Mouse (Mus musculus): Measurements from ENCODE around the gene Gimap4. TPM values are rescaled to one million over a fixed set of nuclear protein-coding genes. Genes with fewer than 3 reads are reported as not detected.

Gene Gimap4
- total RNA-seq, 2 experiments from 2014 or later, result 13.5 to 16.5 TPM

DNA sequence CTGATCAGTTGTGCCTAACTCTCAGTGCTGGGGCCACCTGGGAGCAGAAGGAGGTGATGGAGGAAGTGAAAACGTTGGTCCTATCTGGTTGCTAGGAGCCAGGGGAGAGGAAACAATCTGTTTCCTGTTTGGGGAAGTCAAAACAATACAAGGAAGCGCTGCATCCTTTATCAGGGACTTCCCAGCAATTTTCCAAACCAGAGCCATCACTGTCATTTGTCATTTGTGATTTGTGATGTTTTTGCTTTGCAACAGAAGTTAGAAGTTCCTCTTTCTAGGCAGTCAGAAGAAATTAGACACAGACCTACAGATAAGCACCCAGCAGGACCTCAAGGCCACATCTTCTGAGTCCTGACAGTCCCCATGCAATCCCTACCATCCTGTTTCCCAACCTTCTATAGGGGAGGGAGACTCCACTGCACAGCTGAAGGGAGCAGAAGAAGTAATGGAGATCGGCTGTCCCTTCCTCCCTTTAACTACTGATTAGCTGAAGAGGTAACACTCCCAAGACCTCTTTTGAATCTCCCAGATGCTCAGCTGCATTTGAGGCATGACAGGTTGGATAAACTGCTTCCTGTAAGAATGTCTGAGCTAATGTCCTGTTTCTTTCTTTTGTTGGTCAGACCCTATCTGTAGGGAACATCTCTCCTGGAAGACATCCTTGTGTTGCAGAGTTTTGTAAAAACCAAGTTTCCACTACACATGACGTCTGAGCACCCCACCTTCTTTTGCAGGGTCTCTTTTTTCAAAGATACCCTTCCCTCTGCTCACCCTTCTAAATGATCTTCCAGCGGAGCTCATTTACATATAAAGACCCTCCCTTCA is 16.1 kb downstream of the Gimap4 start:
- no peak for DNase-seq

DNA sequence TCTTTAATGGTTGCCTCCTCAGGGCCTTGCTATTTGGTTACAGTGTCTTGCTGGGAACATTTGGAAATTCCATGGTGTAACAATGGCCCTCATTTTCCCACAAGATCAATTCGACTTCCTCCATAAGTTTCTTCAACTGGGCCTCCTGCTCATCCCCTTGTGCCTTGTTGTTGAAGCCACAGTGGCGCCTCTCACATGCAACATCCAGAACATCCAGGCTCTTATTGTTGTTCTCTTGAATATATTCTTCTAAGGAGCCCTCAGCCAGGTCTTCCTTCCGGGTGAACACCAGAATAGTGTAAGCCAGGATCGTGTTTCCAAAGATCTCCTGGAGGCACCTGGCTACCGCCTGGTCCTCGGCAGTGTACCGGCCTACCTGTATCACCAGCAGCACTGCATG is 17.8 kb downstream of the Gimap4 start:
- DNase-seq, result no peak

DNA sequence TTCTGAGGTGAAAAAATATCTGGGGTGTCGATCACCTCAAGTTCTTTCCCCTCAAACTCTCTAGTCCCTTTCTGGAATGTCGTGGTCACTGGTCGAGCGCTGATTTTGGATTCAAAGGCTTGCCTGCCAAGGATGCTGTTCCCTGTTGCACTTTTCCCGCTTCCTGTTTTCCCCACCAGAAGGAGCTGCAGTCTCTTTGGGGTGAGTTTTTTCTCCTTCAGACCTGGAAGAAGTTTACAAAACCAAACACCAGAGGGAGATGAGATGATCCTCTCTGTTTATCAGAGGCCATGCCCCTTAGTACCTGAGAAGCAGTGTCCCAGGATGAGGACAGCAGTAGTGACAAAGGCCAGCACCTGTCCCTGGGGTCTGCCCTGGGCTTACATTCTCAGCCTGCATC is 18.3 kb downstream of the Gimap4 start:
- no peak for DNase-seq

DNA sequence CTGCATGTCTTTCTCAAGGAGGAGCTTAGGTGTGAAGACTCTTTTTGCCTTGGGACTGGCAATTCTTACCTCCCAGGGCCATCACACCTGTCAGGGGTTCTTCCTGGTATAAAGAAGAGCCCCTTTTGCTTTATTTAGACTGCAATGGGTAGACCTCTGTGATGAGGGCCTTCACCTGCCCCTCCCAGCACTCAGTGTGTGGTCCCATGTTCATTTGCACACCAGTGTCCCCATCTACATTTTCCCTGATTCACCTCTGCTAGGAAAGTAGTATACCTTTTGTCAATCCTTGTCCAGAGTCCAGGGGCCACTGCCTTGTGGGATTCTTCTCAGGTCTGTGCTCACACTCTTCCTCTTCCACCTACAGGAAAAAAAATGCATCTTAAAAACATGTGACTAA is 19.8 kb downstream of the Gimap4 start:
- no peak for DNase-seq

DNA sequence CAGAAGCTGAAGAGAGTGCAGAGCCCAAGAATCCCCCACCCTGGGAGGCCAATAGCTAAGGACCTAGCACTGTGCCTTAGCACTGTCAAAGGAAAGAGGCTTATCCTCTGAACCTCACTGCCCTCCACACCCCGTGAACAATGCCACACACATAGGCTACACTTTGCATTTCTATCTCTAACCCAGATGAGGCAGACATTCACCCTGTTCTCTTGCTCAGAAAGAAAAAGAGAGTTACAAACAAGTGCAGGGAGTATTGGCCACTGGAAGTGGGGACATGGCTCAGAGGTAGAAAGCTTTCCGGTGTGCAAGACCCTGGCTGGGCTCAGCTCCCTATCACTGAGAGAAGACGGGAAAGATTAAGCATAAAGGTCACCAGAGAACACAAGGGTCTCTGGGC is 21.8 kb downstream of the Gimap4 start:
- no peak for DNase-seq

DNA sequence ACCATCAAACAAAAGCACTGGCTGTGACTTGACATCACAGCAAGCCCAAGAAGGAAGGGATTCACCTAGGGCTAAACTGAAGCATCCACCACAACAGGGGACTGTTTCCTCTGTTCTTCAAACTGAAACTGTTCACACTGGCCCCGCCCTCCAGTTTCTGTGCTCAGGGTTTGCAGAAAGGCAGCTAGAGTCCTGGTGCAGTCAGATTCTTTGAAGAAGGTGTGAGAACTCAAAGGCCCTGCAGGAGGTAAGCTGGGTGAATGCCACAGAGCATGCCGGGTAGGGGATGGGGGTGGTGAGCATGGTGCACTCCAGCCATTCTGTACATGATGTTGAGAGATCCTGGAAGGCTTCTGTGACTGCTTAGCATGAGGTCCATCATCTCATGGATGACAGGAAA is 34.1 kb downstream of the Gimap4 start, which contains the start of the genes Gm28053 and Gimap7:
Gene Gm28053 (plus strand): TSS at position 153 of the 400 bp plus-strand sequence.
Gene Gimap7 (plus strand): TSS at position 167 of the 400 bp plus-strand sequence.
- no peak for DNase-seq

DNA sequence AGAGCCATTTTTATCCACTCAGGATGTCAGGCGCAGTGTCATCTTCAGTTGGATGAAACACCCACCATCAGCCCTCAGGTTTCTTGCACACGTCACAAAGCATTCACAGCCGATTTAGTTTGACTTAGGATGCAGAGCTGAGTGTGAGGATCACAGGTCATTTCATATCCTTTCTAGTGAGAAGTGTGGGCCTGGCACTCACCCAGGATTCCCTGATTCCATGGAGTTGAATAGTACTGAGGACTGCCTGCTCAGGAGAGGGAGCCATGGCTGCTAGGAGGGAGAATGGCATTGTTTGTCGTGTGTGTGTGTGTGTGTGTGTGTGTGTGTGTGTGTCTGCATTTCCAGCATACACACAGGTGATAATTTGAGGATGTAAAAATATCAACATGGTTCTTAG is 36.0 kb downstream of the Gimap4 start:
- no peak for DNase-seq

DNA sequence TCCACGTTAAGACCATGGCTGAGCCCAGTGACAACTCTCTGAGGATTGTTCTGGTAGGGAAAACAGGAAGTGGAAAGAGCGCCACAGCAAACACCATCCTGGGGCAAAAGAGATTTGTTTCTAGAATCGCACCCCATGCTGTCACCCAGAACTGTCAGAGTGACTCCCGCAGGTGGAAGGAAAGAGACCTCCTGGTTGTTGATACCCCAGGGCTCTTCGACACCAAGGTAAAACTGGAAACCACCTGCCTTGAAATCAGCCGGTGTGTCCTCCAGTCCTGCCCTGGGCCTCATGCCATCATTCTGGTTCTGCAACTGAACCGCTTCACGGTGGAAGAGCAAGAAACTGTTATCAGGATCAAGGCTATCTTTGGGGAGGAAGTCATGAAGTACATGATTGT is 39.1 kb downstream of the Gimap4 start:
- no peak for DNase-seq

DNA sequence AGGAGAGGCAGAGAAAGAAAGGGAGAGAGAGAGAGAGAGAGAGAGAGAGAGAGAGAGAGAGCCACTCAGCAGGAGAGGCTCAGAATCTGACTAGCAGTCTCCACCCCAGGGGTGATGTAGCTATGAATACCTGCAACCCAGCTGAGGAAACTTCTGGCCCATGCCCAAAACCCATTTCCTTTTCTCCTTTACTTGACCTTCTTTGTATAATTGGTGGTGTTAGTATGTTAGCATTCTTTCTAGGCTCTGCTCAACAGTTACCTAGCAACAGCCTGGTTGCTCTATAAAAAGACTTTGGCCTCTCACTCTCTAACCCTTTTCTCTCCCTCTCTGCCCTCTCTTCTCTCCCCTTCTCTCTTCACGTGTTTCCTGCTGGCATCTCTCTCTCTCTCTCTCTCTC is 41.1 kb downstream of the Gimap4 start:
- DNase-seq, result peak; percentile 17

DNA sequence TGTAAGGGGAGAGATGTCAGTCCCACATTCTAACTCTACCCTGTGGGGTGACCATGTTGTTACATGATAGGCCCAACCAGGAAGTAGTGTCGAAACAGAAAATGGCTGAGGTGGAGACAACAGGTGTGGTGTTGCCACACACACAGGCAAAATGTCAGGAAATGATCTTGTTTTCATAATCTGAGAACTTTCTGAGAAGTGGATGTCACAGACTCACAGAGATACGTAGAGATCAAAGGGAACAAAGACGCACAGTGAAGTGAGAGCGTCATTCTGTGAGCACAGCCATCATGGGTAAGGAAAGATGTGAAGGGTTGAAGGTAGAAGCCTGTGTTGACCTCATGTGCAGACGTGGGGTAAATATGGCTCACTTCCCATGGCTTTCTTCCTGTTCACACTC is 43.4 kb downstream of the Gimap4 start:
- DNase-seq, result no peak

DNA sequence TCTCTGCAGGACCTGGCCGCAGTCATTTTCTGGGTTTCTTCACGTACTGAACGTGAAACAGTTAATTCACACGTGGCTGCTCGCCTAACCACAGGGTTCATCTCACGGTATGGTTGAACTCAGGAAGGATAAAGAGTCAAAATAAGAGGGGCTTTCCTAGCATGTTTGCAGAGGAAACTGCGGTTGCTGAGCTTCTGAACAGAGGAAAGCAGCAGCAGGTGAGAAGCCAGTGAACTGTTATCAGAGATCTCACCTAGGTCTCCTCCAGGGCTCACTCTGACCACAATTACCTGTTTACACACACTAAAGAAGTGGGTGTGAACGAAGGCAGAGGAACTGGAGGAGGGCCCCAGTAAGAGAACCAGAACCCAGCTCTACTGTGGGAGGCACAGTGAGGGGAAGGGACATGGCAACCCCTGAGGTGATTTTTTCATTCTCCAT is 48.5 kb downstream of the Gimap4 start:
- DNase-seq, result no peak

DNA sequence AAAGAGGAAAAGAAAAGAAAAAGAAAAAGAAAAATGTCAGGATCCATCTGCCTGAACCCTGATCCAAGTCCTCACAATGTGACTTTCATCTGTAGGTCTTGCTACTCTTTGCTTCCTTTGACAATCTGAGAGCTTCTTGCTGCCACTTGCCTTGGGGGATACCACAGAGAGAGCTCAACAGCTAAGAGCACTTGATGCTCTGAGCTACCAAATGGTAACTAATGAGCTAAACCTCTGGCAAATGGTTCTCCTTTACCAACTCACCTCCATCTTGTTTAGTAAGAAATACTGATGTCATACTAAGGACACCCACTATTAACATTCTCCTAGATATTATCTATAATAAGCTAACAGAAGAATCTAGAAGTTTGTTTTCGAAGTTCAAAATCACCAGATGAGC is 49.3 kb downstream of the Gimap4 start:
- DNase-seq, result no peak

DNA sequence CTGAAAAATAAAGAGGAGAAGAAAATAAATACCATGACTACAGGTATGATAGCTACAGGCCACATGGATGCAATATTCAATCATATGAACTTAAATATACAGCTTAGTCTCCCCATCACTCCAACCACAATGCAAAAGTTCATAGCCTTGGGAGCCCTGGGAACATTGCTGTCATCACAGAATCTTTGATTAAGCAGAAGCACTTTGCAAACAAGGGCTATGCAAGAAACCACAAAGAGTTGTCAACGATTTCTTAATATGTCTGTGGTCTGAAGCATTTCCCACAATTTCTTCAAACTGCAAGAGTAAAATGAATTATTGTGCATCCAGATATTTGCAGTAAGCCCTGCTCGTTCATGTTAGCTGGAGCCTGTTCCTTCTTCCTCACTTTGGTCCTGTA is 52.7 kb downstream of the Gimap4 start:
- no peak for DNase-seq

DNA sequence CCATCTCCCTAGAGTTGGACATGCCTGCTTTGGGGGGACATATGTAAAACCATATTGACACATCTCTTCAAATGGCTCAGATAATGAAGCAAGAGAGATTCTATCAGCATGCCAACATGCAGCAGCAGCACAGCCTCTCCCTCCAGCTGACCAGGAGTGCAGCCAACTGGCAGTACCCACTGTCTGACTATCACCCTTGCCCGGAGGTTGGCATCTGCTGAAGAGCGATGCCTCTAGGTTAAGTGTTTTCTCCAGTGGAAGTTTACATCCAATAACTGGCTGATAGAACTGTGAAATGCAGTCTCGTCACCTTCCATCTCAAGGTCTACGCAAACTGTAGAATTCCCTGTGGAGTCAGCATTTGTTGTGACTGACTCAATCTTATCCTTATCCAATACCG is 53.3 kb downstream of the Gimap4 start:
- DNase-seq, result no peak

DNA sequence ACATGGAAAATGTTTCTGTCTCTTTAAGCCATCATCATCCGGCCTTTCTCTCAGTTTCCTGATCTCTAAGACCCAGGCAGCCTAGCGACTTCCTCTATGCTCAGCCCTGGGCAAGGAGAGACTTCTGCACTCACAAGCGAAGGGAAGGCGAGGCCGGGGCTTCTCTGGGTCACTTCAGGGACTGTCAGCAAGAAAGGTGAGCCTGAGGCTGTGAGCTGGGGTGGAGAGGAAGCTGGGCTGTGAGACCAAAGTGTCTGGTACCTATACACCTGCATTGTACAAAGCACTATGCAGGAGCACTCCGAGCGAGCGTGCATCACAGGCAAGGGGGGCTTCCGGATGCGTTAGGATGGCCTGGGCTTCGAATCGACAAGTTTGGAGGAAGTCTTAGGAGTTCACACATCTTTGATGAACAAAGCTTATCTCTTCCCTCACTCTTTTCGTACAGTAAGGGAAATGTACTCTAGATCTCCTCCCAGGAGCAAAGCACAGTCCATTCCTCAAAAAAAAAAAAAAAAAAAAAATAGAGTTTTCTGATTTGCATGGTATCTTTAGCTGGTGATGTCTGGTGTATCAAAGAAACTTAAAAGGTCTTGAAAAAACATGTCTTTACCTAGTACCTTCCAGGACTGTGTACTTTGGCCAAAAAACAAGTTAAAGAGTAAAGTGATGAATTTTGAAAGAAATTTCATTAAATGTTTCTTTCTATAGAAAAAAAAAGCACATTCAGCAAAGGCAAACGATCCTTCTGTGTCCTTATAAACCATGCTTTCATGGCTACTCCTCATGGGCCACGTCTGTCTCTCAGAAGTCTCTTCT is 54.8 kb downstream of the Gimap4 start, which contains the start of gene Gimap1:
Gene Gimap1 (plus strand): TSS at position 94 of the 819 bp plus-strand sequence.
- no peak for DNase-seq

DNA sequence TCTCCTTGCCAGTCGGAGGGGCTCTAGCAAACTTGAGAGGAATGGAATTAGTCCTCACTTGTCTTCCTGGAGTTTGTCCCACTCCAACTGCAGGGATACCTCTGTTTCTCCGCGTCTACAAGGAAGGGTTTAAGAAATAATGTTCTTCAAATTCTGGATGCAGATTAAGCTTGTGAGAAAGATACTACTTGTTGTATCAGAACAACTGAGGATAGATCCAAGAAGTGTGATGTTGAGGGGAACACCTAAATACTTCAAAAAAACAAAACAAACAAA is 55.4 kb downstream of the Gimap4 start:
- DNase-seq, result no peak

DNA sequence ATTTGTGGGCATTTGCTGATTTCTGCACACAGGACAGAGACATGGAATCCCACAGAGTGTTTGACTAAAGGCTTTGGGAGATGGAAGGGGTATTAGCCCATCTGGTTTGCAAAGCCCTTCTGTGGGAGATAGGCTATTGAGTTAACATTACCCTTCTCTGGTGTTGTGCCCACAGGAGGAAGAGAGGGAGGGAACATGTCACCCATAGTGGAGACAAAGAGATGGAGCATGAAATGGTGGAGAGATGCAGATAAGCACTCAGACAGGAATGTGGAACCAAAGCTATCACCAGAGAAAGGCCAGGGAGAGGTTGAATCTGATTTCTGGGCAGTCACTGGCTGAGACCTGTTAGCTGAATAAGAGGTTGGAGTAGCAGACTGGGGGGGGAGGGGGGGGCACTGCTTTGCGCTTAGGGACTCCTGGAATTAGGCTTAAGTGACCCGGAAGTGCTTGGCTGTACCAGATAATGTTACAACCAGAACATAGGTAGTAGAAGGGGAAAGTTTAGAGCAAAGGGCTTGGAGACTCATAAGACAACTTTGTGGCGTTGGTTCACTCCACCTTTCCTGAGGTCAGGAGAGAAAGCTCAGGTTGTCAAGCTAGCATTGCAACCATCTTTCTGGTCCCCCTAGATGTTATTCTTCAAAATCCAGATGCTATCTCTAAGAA is 56.3 kb downstream of the Gimap4 start:
- DNase-seq, result no peak

DNA sequence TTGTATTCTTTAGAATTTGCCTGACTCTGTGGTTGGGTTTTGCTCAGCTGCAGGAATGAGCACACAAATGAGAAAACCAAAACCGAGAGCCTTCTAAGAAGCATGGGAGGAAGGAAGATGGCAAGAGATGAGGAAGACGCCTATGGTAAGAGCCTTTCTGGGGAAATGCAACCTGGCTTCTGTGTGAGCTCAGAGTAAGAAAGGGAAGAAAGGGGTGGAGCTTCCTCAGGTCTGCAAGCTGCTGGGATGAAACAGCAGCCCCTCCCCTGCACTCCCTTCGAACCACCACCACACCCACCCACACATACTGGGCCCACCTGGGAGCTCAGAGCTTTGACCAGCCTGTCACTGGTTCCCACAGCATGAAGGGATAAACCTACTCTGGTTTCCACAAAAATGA is 56.9 kb downstream of the Gimap4 start:
- no peak for DNase-seq

Other genes starting within 250 kb of the Gimap4 start
- 10 to 100 TPM; 17.6 to 20.1 TPM for gene Zfp467, start 238.7 kb upstream of the Gimap4 start, total RNA-seq (2021)
- under 1 TPM; 0.16 to 0.27 TPM for gene Sspo, start 236.3 kb upstream of the Gimap4 start, total RNA-seq (2021)
- gene Atp6v0e2, start 146.9 kb upstream of the Gimap4 start, total RNA-seq (2021), result 10 to 100 TPM; 42.3 to 47.3 TPM
- gene Lrrc61, start 129.8 kb upstream of the Gimap4 start, total RNA-seq (2021), result 10 to 100 TPM; 11.9 to 14.1 TPM
- gene Rarres2, start 111.8 kb upstream of the Gimap4 start, total RNA-seq (2021), result 10 to 100 TPM; 40.1 to 47.0 TPM
- gene Gm45021, start 94.9 kb upstream of the Gimap4 start, total RNA-seq (2021), result not detected
- gene Repin1, start 90.7 kb upstream of the Gimap4 start, total RNA-seq (2021), result 10 to 100 TPM; 18.5 to 25.2 TPM
- gene Gm44965, start 90.6 kb upstream of the Gimap4 start, total RNA-seq (2021), result 1 to 10 TPM in 1 of 2 experiments, not detected in 1; 5.4 TPM
- gene Zfp775, start 82.5 kb upstream of the Gimap4 start, total RNA-seq (2021), result 1 to 10 TPM; 5.1 TPM
- gene AI854703, start 57.8 kb upstream of the Gimap4 start, total RNA-seq (2021), result under 1 TPM; 0.36 to 0.47 TPM
- 1 to 10 TPM; 4.0 to 7.4 TPM for gene Gimap8, start 37.3 kb upstream of the Gimap4 start, total RNA-seq (2021)
- gene Gimap9, start 8.4 kb upstream of the Gimap4 start, total RNA-seq (2021), result 1 to 10 TPM; 2.2 to 2.3 TPM
- 10 to 100 TPM; 24.2 to 29.4 TPM for gene Gimap6, start 23.7 kb downstream of the Gimap4 start, total RNA-seq (2021)
- 1 to 10 TPM; 2.1 to 5.2 TPM for gene Gm28053, start 34.1 kb downstream of the Gimap4 start, total RNA-seq (2021)
- not detected for gene Gimap7, start 34.1 kb downstream of the Gimap4 start, total RNA-seq (2021)
- gene Gimap1, start 54.5 kb downstream of the Gimap4 start, total RNA-seq (2021), result 1 to 10 TPM; 7.9 to 9.1 TPM
- 1 to 10 TPM; 4.9 to 7.4 TPM for gene Gimap5, start 61.6 kb downstream of the Gimap4 start, total RNA-seq (2021)
- under 1 TPM; 0.16 to 0.20 TPM for gene Gimap3, start 86.3 kb downstream of the Gimap4 start, total RNA-seq (2021)
- 10 to 100 TPM; 10.8 to 15.2 TPM for gene Tmem176a, start 156.4 kb downstream of the Gimap4 start, total RNA-seq (2021)
- gene Tmem176b, start 156.9 kb downstream of the Gimap4 start, total RNA-seq (2021), result 10 to 100 TPM; 32.9 to 45.7 TPM
- gene Aoc1, start 188.3 kb downstream of the Gimap4 start, total RNA-seq (2021), result not detected
- gene 1600015I10Rik, start 245.3 kb downstream of the Gimap4 start, total RNA-seq (2021), result not detected

Data from gastrocnemius, postnatal 10 days (tissue).